Mouse (Mus musculus): ENCODE data around the gene Gm27029. TPM values are rescaled to one million over a fixed set of nuclear protein-coding genes. Genes with fewer than 3 reads are reported as not detected.
A peak's percentile ranks its signal among the peaks of the same experiment; 100 is the strongest.
"Not testable (repeated sequence)": the region's sequence is repeated elsewhere in the genome, so short reads cannot be mapped to it uniquely, and the experiment has no call there.

Gm27029 gene
- polyA plus RNA-seq (2014; fragmentation: Nextera tagmentation; extraction: Ambion mirVana), result 13.4 and 16.0 TPM in 2 replicates

DNA sequence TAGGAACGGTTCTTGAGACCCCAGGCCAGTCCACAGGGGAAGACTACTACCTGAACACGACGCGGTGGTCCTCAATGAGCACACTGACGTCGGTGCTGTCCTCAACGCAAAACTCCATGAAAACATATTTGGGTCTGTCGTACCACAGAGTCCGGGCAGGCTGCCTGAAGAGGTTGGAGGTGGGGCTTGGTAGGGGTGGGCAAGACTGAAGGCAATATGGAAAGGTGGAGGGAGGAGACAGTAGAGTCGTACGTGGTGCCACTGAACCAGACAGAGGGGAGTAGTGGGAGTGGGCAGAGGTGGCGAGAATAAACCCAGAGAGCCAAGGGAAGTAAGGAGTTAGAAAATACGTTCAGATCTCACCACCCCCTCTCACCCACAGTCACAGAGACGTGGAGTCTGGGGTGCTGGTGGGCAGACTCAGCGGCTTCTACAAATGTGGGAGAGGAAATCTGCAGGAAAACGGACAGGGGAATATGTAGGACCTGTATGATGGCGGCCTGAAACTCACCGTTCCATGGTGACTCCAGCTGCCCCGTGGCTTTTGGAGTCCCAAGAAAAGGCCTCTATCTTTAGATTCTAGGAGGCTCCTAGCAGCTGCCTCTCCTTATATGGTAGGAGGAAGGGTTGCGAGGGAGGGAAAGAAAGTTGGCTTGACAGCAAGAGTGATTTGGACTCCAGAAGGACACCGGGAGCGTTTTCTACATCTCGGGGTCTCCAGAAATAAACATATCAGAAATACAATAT lies at the start of gene Gm27029:
Gm27029 (minus strand) TSS at position 692 of the 747 bp plus-strand sequence.
- 0 out of 2 replicates have a peak, but pooled peaks cover under 1% of the 10 kb centered on the region for H3K36me3 ChIP-seq (ENCODE audit: control insufficient read depth, insufficient read depth, low read length)
- no peaks in the 10 kb centered on the region for H3K9me3 ChIP-seq (ENCODE audit: control insufficient read depth, low read length)
- peak within 1 kb of the TSS; percentile 87 for H3K27ac ChIP-seq (replicated peaks; ENCODE audit: low read depth, low read length)
- peak within 1 kb of the TSS; percentile 90 for H3K4me2 ChIP-seq (ENCODE audit: low read depth, low read length)
- H3K9ac ChIP-seq (ENCODE audit: low read depth, low read length), result peak within 1 kb of the TSS; percentile 84
- peaks cover 20% of the 10 kb centered on the region for H3K4me1 ChIP-seq (ENCODE audit: control insufficient read depth, insufficient read depth, low read length)
- peak within 1 kb of the TSS; percentile 93 for H3K4me3 ChIP-seq (ENCODE audit: low read depth, low read length)
- 3% methylated on average over 23 of the region's 23 CpGs for WGBS
- peak; percentile 53 for DNase-seq (ENCODE audit: low spot score)
- ATAC-seq (ENCODE audit: low read depth), result peak; percentile 70
- no peaks in the 10 kb centered on the region for H3K27me3 ChIP-seq (replicated peaks; ENCODE audit: control insufficient read depth, insufficient read depth, low read length)

DNA sequence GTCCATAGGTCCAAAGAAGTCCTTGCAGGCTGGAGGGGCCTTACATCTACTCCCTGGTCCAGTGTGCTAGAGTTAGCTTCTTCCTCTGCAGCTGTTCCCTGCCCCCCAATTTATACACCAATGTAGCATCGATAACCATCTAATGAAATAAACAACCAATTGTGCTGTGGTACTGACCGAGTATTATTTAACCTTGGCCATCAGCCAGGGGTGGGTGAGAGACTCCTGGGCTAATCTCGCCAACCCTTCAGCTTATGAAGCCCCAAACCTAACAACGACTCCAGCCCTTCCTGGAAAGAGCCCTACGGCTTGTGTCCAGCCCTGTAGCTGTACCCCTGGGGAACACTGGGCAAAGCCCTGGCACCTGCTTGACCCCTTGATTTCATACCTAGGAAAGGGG lies 49.7 kb upstream of the Gm27029 start:
- no peaks in the 10 kb centered on the region for H3K27me3 ChIP-seq (replicated peaks; ENCODE audit: control insufficient read depth, insufficient read depth, low read length)
- 77% methylated on average over 5 of the region's 5 CpGs for WGBS

DNA sequence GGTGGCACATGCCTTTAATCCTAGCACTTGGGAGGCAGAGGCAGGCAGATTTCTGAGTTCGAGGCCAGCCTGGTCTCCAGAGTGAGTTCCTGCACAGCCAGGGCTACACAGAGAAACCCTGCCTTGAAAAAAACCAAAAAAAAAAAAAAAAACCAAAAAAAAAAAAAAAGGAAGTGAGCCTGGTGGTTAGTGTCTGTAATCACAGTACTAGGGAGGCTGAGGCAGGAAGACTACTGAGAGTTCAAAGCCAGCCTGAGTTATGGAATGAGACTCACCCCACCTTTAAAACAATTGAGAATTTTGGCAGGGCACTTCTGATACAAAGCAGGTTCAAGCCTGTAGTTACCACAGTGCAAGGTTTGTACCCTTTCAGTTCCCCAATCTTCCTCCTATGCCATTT lies 49.1 kb upstream of the Gm27029 start:
- not testable (repeated sequence) for H3K4me3 ChIP-seq (ENCODE audit: low read depth, low read length); H3K4me1 ChIP-seq (ENCODE audit: control insufficient read depth, insufficient read depth, low read length); H3K27ac ChIP-seq (replicated peaks; ENCODE audit: low read depth, low read length); DNase-seq (ENCODE audit: low spot score); H3K9me3 ChIP-seq (ENCODE audit: control insufficient read depth, low read length); H3K36me3 ChIP-seq (ENCODE audit: control insufficient read depth, insufficient read depth, low read length); H3K9ac ChIP-seq (ENCODE audit: low read depth, low read length); ATAC-seq (ENCODE audit: low read depth); H3K4me2 ChIP-seq (ENCODE audit: low read depth, low read length); H3K27me3 ChIP-seq (replicated peaks; ENCODE audit: control insufficient read depth, insufficient read depth, low read length)
- 81% methylated on average over 1 of the region's 1 CpGs for WGBS

More for the DNA sequence above, 49.7 kb upstream of the Gm27029 start:
- Histone ChIP-seq H3K4me3 (ENCODE audit: low read depth, low read length) (no peak overlapping the region), H3K27ac (replicated peaks; ENCODE audit: low read depth, low read length) (no peak overlapping the region), H3K4me1 (ENCODE audit: control insufficient read depth, insufficient read depth, low read length) (0 out of 2 replicates have a peak, but pooled peaks cover 4% of the 10 kb centered on the region), H3K9me3 (ENCODE audit: control insufficient read depth, low read length) (no peaks in the 10 kb centered on the region), H3K9ac (ENCODE audit: low read depth, low read length) (no peak overlapping the region), H3K36me3 (ENCODE audit: control insufficient read depth, insufficient read depth, low read length) (no peaks in the 10 kb centered on the region), H3K4me2 (ENCODE audit: low read depth, low read length) (no peak overlapping the region)
- no peak for DNase-seq (ENCODE audit: low spot score)
- ATAC-seq (ENCODE audit: low read depth), result no peak

DNA sequence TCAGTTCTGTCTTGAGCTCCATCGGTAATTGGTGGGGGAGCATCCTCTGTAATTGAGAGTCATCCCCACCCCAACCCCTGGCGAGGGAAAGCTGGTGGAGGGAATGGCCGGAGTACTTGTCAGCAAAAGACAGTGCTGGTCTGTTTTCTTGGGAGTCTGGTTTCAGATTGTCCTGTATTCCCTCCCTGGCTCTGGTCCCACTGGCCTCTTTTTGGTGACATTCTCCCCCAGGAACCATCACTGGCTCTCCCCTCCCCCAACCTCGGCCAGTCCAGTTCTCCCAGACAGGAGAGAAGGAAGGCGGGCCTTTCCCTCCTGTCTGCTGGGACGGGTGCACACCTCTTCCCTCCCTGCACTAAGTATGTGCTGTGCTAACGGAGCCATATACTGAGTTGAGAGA lies 47.7 kb upstream of the Gm27029 start:
- H3K36me3 ChIP-seq (ENCODE audit: control insufficient read depth, insufficient read depth, low read length), result no peaks in the 10 kb centered on the region
- 33% methylated on average over 7 of the region's 7 CpGs for WGBS
- peaks cover 6% of the 10 kb centered on the region; the same call in 1 of the 2 replicates for H3K4me1 ChIP-seq (ENCODE audit: control insufficient read depth, insufficient read depth, low read length)
- H3K27ac ChIP-seq (replicated peaks; ENCODE audit: low read depth, low read length), result no peak overlapping the region
- H3K27me3 ChIP-seq (replicated peaks; ENCODE audit: control insufficient read depth, insufficient read depth, low read length), result no peaks in the 10 kb centered on the region
- no peak overlapping the region for H3K4me2 ChIP-seq (ENCODE audit: low read depth, low read length)
- DNase-seq (ENCODE audit: low spot score), result no peak
- H3K9me3 ChIP-seq (ENCODE audit: control insufficient read depth, low read length), result no peaks in the 10 kb centered on the region
- ATAC-seq (ENCODE audit: low read depth), result no peak
- H3K9ac ChIP-seq (ENCODE audit: low read depth, low read length), result no peak overlapping the region
- no peak overlapping the region for H3K4me3 ChIP-seq (ENCODE audit: low read depth, low read length)

DNA sequence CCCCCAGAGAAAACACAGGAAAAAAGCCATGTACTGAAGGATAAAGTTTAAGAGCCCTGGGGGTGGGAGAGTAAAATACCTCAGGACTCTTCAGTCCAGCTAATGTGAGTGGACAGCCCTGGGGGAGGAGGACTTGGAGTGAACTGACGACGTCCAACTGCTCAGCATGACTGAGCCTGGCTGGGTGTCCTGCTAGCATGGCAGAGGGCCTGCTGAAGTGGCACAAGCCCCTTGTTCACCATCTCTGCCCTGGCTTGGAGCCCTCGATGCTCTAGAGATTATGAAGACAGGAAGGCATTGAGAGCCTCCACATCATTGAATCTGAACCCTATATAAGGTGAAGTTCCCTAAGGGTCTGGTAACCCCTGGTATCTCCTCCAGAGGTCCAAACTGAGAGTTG lies 47.3 kb upstream of the Gm27029 start:
- Histone ChIP-seq H3K27me3 (replicated peaks; ENCODE audit: control insufficient read depth, insufficient read depth, low read length) (no peaks in the 10 kb centered on the region), H3K4me3 (ENCODE audit: low read depth, low read length) (no peak overlapping the region), H3K27ac (replicated peaks; ENCODE audit: low read depth, low read length) (no peak overlapping the region), H3K4me1 (ENCODE audit: control insufficient read depth, insufficient read depth, low read length) (peaks cover 6% of the 10 kb centered on the region; the same call in 1 of the 2 replicates), H3K9me3 (ENCODE audit: control insufficient read depth, low read length) (no peaks in the 10 kb centered on the region), H3K9ac (ENCODE audit: low read depth, low read length) (no peak overlapping the region), H3K36me3 (ENCODE audit: control insufficient read depth, insufficient read depth, low read length) (no peaks in the 10 kb centered on the region), H3K4me2 (ENCODE audit: low read depth, low read length) (no peak overlapping the region)
- ATAC-seq (ENCODE audit: low read depth) (no peak), DNase-seq (ENCODE audit: low spot score) (no peak)
- 51% methylated on average over 3 of the region's 3 CpGs for WGBS

DNA sequence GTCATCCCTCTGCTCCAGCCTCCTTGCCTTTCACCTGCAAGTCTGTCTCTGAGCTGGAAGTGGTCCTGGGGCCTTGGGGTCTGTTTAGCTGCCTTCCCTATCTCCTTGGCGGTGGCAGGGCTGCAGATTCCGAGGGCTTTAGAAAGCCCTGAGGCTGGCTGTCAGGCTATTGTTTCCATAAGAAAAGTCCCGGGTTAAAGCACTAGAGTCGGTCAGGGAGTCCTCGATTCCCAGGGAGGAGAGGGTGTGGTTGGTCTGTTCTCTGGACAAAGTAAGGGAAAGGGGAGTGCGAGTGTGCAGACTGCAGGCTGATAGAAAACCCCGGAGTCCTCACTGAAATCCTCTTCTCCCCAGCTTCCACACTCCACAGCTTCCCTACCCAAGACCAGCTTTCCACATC lies 45.6 kb upstream of the Gm27029 start:
- Histone ChIP-seq H3K27ac (replicated peaks; ENCODE audit: low read depth, low read length) (no peak overlapping the region), H3K4me2 (ENCODE audit: low read depth, low read length) (no peak overlapping the region), H3K27me3 (replicated peaks; ENCODE audit: control insufficient read depth, insufficient read depth, low read length) (no peaks in the 10 kb centered on the region), H3K4me3 (ENCODE audit: low read depth, low read length) (no peak overlapping the region), H3K9ac (ENCODE audit: low read depth, low read length) (no peak overlapping the region), H3K9me3 (ENCODE audit: control insufficient read depth, low read length) (no peaks in the 10 kb centered on the region), H3K36me3 (ENCODE audit: control insufficient read depth, insufficient read depth, low read length) (no peaks in the 10 kb centered on the region), H3K4me1 (ENCODE audit: control insufficient read depth, insufficient read depth, low read length) (peaks cover 6% of the 10 kb centered on the region; the same call in 1 of the 2 replicates)
- 47% methylated on average over 7 of the region's 7 CpGs for WGBS
- DNase-seq (ENCODE audit: low spot score), result no peak
- ATAC-seq (ENCODE audit: low read depth), result no peak

DNA sequence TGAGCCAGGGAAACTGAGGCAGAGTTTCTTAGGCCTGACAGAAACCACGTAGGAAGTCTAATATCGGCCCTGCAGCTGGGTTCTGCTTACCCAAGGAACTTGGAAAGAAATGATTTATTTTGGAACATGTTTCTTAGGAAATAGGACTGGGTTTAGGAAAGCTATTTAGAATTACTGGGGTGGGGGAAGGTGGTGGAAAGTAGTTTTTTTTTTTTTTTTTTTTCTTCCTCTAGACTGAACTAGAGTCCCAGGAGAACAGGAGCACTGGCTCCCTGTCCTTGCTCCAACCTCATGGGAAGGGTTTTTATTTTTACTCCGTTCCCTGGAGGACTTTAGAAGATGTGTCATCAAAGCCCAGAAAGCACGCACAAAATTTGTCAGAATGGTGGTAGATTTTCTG lies 44.6 kb upstream of the Gm27029 start:
- 61% methylated on average over 4 of the region's 4 CpGs for WGBS
- Histone ChIP-seq H3K4me3 (ENCODE audit: low read depth, low read length) (peak overlapping the region; percentile 73), H3K9me3 (ENCODE audit: control insufficient read depth, low read length) (no peaks in the 10 kb centered on the region), H3K4me1 (ENCODE audit: control insufficient read depth, insufficient read depth, low read length) (peaks cover 9% of the 10 kb centered on the region), H3K9ac (ENCODE audit: low read depth, low read length) (no peak overlapping the region), H3K36me3 (ENCODE audit: control insufficient read depth, insufficient read depth, low read length) (no peaks in the 10 kb centered on the region), H3K27ac (replicated peaks; ENCODE audit: low read depth, low read length) (no peak overlapping the region), H3K27me3 (replicated peaks; ENCODE audit: control insufficient read depth, insufficient read depth, low read length) (no peaks in the 10 kb centered on the region), H3K4me2 (ENCODE audit: low read depth, low read length) (peak overlapping the region; percentile 94)
- DNase-seq (ENCODE audit: low spot score), result no peak
- no peak for ATAC-seq (ENCODE audit: low read depth)

DNA sequence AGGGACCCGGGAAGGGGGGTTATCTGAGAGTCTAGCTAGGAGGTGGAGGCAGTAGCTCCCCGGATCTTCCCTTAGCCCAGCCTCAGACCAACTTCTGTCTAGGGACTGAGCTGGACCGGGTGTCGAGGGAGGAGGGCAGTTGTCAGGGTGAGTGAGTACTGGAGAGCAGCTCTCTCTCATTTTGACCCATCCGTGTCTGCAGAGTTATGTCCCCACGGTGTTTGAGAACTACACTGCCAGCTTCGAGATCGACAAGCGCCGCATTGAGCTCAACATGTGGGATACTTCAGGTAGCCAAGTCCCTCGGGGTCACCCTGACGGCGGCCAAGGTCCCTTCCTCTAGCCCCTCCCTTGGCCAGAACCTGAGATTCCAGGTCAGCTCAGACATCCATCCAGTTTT lies 44.1 kb upstream of the Gm27029 start:
- H3K27ac ChIP-seq (replicated peaks; ENCODE audit: low read depth, low read length), result no peak overlapping the region
- peak overlapping the region; percentile 75 for H3K9ac ChIP-seq (ENCODE audit: low read depth, low read length)
- no peaks in the 10 kb centered on the region for H3K27me3 ChIP-seq (replicated peaks; ENCODE audit: control insufficient read depth, insufficient read depth, low read length)
- 4% methylated on average over 13 of the region's 13 CpGs for WGBS
- H3K4me1 ChIP-seq (ENCODE audit: control insufficient read depth, insufficient read depth, low read length), result peaks cover 13% of the 10 kb centered on the region
- no peak for ATAC-seq (ENCODE audit: low read depth)
- no peaks in the 10 kb centered on the region for H3K9me3 ChIP-seq (ENCODE audit: control insufficient read depth, low read length)
- no peak for DNase-seq (ENCODE audit: low spot score)
- H3K4me3 ChIP-seq (ENCODE audit: low read depth, low read length), result peak overlapping the region; percentile 73
- H3K4me2 ChIP-seq (ENCODE audit: low read depth, low read length), result peak overlapping the region; percentile 94
- no peaks in the 10 kb centered on the region for H3K36me3 ChIP-seq (ENCODE audit: control insufficient read depth, insufficient read depth, low read length)

DNA sequence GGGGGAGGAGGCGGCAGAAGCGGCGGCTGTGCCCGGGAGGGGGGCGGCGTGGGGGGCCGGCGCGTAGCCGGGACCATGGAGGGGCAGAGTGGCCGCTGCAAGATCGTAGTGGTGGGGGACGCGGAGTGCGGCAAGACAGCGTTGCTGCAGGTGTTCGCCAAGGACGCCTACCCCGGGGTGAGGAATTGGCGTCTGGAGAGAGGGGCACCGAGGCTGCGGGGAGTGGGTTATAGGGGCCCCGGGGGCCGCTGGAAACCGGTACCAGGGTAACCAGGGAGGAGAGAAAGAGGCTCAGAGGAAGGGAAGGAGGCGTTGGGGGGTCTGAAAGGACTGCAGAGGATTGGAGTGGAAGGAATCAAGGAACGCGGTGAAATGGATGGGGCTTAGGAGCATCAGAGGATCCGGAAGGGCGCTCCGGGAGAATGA lies 43.7 kb upstream of the Gm27029 start:
- DNase-seq (ENCODE audit: low spot score) (no peak), ATAC-seq (ENCODE audit: low read depth) (peak; percentile 8; the same call in 1 of the 2 replicates)
- Histone ChIP-seq H3K4me2 (ENCODE audit: low read depth, low read length) (peak overlapping the region; percentile 94), H3K27ac (replicated peaks; ENCODE audit: low read depth, low read length) (no peak overlapping the region), H3K36me3 (ENCODE audit: control insufficient read depth, insufficient read depth, low read length) (no peaks in the 10 kb centered on the region), H3K9ac (ENCODE audit: low read depth, low read length) (peak overlapping the region; percentile 75), H3K9me3 (ENCODE audit: control insufficient read depth, low read length) (no peaks in the 10 kb centered on the region), H3K4me1 (ENCODE audit: control insufficient read depth, insufficient read depth, low read length) (peaks cover 18% of the 10 kb centered on the region), H3K4me3 (ENCODE audit: low read depth, low read length) (peak overlapping the region; percentile 73), H3K27me3 (replicated peaks; ENCODE audit: control insufficient read depth, insufficient read depth, low read length) (no peaks in the 10 kb centered on the region)
- 2% methylated on average over 26 of the region's 31 CpGs for WGBS
